In the genomic region with DNA sequence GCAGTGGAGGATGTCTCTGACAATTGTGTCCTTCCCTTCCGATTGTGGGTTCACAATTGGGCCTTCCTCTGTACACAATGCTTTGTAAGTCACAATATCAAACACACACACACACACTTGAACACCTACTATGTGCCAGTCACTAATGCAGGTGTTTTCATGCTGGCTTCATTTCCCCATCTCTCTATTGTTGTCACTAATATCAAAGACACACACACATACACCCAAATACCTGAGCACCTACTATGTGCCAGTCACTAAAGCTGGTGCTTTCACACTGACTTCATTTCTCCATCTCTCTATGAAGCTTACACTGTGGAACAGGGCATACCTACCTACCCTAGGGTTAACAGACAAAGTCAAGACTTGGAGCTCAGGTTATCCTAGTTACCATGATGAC, we compare ENCODE assay signal across 23 mouse cellular contexts. TPM values are rescaled to one million over a fixed set of nuclear protein-coding genes. Genes with fewer than 3 reads are reported as not detected.
A peak's percentile ranks its signal among the peaks of the same experiment; 100 is the strongest.
DNase-seq lines count a peak whose midpoint lies in the region; ATAC-seq and TF ChIP-seq lines count a peak whose summit lies in the region.
"Had no signal": no experiment of that assay in that cellular context is flagged by ENCODE, and none has a peak within 500 bp of the region (broad histone marks: within the 10 kb centered on the region; RNA-seq: fewer than 3 reads in every experiment).

No protein-coding gene starts in this region.

- H3K27me3 ChIP-seq in spleen, adult 2 months (ENCODE audit: control insufficient read depth, insufficient read depth, low read length) = no peaks in the 10 kb centered on the region
- peaks cover 1% of the 10 kb centered on the region for H3K27me3 ChIP-seq in CH12.LX (replicated peaks)
- H3K27me3 ChIP-seq: Patski had no signal

- in situ Hi-C loops in CH12.LX (cut with MboI; ENCODE audit: low pct_ligation_motif_present, low pct_unique_long_range_greater_than_20kb, low sequenced_read_pairs) = no loop called here

- H3K4me1 ChIP-seq in spleen, adult 2 months (ENCODE audit: control insufficient read depth, insufficient read depth, insufficient read length) = peaks cover 36% of the 10 kb centered on the region; the same call in 1 of the 2 replicates
- peaks cover 13 to 25% of the 10 kb centered on the region in 2 experiments for H3K4me1 ChIP-seq in CH12.LX (ENCODE audit: control insufficient read depth in 1 of 2, insufficient read depth in 2 of 2)
- peaks cover 9% of the 10 kb centered on the region for H3K4me1 ChIP-seq in bone marrow, adult 2 months (ENCODE audit: control insufficient read depth, insufficient read depth, low read length)

- H3K27ac ChIP-seq in spleen, adult 2 months (ENCODE audit: insufficient read depth, low read length) = peak overlapping the region; percentile 87
- no peak overlapping the region for H3K27ac ChIP-seq in CH12.LX (ENCODE audit: insufficient read depth, low read depth)
- H3K27ac ChIP-seq in bone marrow, adult 2 months (ENCODE audit: control insufficient read depth, insufficient read depth, low read depth, low read length, poor library complexity) = peak overlapping the region; percentile 44; the same call in 1 of the 2 replicates
- H3K27ac ChIP-seq: embryonic facial prominence, embryonic 10.5 days; embryonic facial prominence, embryonic 12.5 days; forebrain, embryonic 10.5 days; forebrain, embryonic 12.5 days had no signal

- H3K9ac ChIP-seq in CH12.LX (ENCODE audit: insufficient read depth, low read depth) = no peak overlapping the region
- H3K9ac ChIP-seq: embryonic facial prominence, embryonic 12.5 days; forebrain, embryonic 12.5 days had no signal

- DNase-seq in spleen, adult 2 months (ENCODE audit: low read depth in 1 of 2, low spot score in 2 of 2) = no peak
- no peak for DNase-seq in spleen, postnatal 14 days (ENCODE audit: low spot score in 2 of 2)
- DNase-seq in CH12.LX (ENCODE audit: extremely low read depth) = no peak
- no peak for DNase-seq in layer of hippocampus, postnatal 14 days (ENCODE audit: low spot score in 2 of 2)
- DNase-seq: adrenal gland, adult 8-10 months; adrenal gland, postnatal 14 days; adrenal gland, postnatal 36 days; cerebellum, adult 11 months; cerebellum, adult 18-20 months; cerebellum, adult 8-10 months; cerebellum, adult 9-11 months; cerebellum, postnatal 14 days; cerebellum, postnatal 36 days had no signal

- no peak for TF ChIP-seq RAD21 in CH12.LX (IDR thresholded peaks at IDR 0.05; ENCODE audit: low read depth, low read length)

- no peak overlapping the region for H3K4me3 ChIP-seq in spleen, adult 2 months (ENCODE audit: extremely low read depth, insufficient read depth, insufficient read length)
- no peak overlapping the region for H3K4me3 ChIP-seq in CH12.LX (replicated peaks in 1 of 3; ENCODE audit: low read depth in 2 of 3, low read length in 2 of 3, poor library complexity in 1 of 3)
- H3K4me3 ChIP-seq in bone marrow, adult 2 months (replicated peaks; ENCODE audit: control insufficient read depth, low read depth, low read length) = no peak overlapping the region
- H3K4me3 ChIP-seq: embryonic facial prominence, embryonic 10.5 days; embryonic facial prominence, embryonic 12.5 days; erythroblast, embryonic 14.5 days; forebrain, embryonic 10.5 days; forebrain, embryonic 12.5 days had no signal

- no peaks in the 10 kb centered on the region; the same call in 1 of the 2 replicates for H3K36me3 ChIP-seq in spleen, adult 2 months (ENCODE audit: control insufficient read depth, insufficient read depth, low read length)
- peaks cover 0 to 3% of the 10 kb centered on the region in 2 experiments for H3K36me3 ChIP-seq in CH12.LX (replicated peaks in 1 of 2; ENCODE audit: control insufficient read depth in 1 of 2, insufficient read depth in 1 of 2, low read length in 1 of 2)
- H3K36me3 ChIP-seq: embryonic facial prominence, embryonic 10.5 days; embryonic facial prominence, embryonic 12.5 days; forebrain, embryonic 10.5 days; forebrain, embryonic 12.5 days had no signal

- TF ChIP-seq POLR2A in spleen, adult 2 months (IDR thresholded peaks at IDR 0.05; ENCODE audit: low read depth, low read length) = no peak
- TF ChIP-seq POLR2A in CH12.LX (IDR thresholded peaks at IDR 0.05; ENCODE audit: low read depth, low read length) = no peak
- no peak for TF ChIP-seq POLR2A in bone marrow, adult 2 months (IDR thresholded peaks at IDR 0.05; ENCODE audit: borderline replicate concordance, control insufficient read depth, low read depth, low read length)

- 88% methylated on average over 1 of the region's 1 CpGs for WGBS in spleen, adult 2 months
- 86% methylated on average over 1 of the region's 1 CpGs for WGBS in bone marrow, adult 2 months

- no peaks in the 10 kb centered on the region for H3K9me3 ChIP-seq in CH12.LX (replicated peaks; ENCODE audit: low read length)
- H3K9me3 ChIP-seq: embryonic facial prominence, embryonic 10.5 days; embryonic facial prominence, embryonic 12.5 days; forebrain, embryonic 10.5 days; forebrain, embryonic 12.5 days had no signal

- H3K4me2 ChIP-seq in CH12.LX (ENCODE audit: insufficient read depth, low read depth, poor library complexity, severe bottlenecking) = no peak overlapping the region
- H3K4me2 ChIP-seq: embryonic facial prominence, embryonic 12.5 days; forebrain, embryonic 12.5 days had no signal

- ATAC-seq in erythroblast, adult 5-6 weeks (replicated peaks; ENCODE audit: low FRiP score, poor library complexity, severe bottlenecking) = no peak
- ATAC-seq: forebrain, embryonic 14.5 days; forebrain, embryonic 16.5 days; Patski had no signal

- no peak for TF ChIP-seq CTCF in spleen, adult 2 months (IDR thresholded peaks at IDR 0.05; ENCODE audit: extremely low read depth, insufficient read depth, insufficient read length, insufficient replicate concordance)
- TF ChIP-seq CTCF in CH12.LX (conservative IDR thresholded peaks at IDR 0.05 in 1 of 2, IDR thresholded peaks at IDR 0.05 in 1 of 2; ENCODE audit: low read depth in 2 of 2, low read length in 2 of 2) = no peak
- no peak for TF ChIP-seq CTCF in bone marrow, adult 2 months (IDR thresholded peaks at IDR 0.05; ENCODE audit: control insufficient read depth, insufficient read depth, low read length)

- dilution Hi-C loops in CH12.LX (cut with MboI; ENCODE audit: extremely low pct_ligation_motif_present, extremely low pct_unique_long_range_greater_than_20kb, low sequenced_read_pairs) = no loop called here

- TF ChIP-seq EP300 in CH12.LX (IDR thresholded peaks at IDR 0.05; ENCODE audit: low read length) = no peak

- no peaks in the 10 kb centered on the region for H3K79me2 ChIP-seq in CH12.LX (replicated peaks; ENCODE audit: control insufficient read depth, extremely low read depth, insufficient read depth, poor library complexity, severe bottlenecking)

TF ChIP-seq in CH12.LX, 34 proteins besides CTCF, POLR2A, EP300 and RAD21:
- TF ChIP-seq ZKSCAN1 (IDR thresholded peaks at IDR 0.05; ENCODE audit: borderline replicate concordance, low read depth, low read length) (peak; percentile 97), MXI1 (IDR thresholded peaks at IDR 0.05; ENCODE audit: low read depth, low read length) (no peak)

RNA-seq across cellular contexts. Expression of a gene that starts 17.7 kb away (rescaled TPM):
- polyA plus RNA-seq in spleen, adult 2 months (2012; rRNA removed) = 5,688 and 5,726 TPM in 2 replicates
- total RNA-seq in CH12.LX (2012; rRNA removed) (4.8 and 5.1 TPM in 2 replicates), CH12.LX (2014; rRNA removed) (1.3 and 1.8 TPM in 2 replicates)
- polyA plus RNA-seq in CH12.LX (2012; ENCODE audit: insufficient read length, low read depth) = 3.3 TPM in 2 replicates
- polyA plus RNA-seq in bone marrow, adult 2 months (2011; ENCODE audit: insufficient read depth, insufficient read length, low replicate concordance, missing spikeins) = 55.3 and 57.2 TPM in 2 replicates
- 1 to 10 TPM; 1.7 to 1.9 TPM for total RNA-seq in layer of hippocampus, postnatal 14 days (2021)
- 31.3 and 37.1 TPM in 2 replicates for total RNA-seq in erythroblast, adult 5-6 weeks (2015; ENCODE audit: low replicate concordance)
- total RNA-seq in erythroblast, adult 5-6 weeks (2017; ENCODE audit: low replicate concordance) = 12.3 and 20.9 TPM in 2 replicates
- polyA plus RNA-seq: forebrain, embryonic 12.5 days had no signal

RNA-seq across cellular contexts. Expression of a gene that starts 23.8 kb away (rescaled TPM):
- 13.9 and 16.1 TPM in 2 replicates for polyA plus RNA-seq in spleen, adult 2 months (2012; rRNA removed)
- 4.4 and 5.0 TPM in 2 replicates for total RNA-seq in CH12.LX (2012; rRNA removed)
- total RNA-seq in CH12.LX (2014; rRNA removed) = 0.58 and 0.62 TPM in 2 replicates
- polyA plus RNA-seq in CH12.LX (2012; ENCODE audit: insufficient read length, low read depth) = 2.0 TPM in 2 replicates
- polyA plus RNA-seq in bone marrow, adult 2 months (2011; ENCODE audit: insufficient read depth, insufficient read length, low replicate concordance, missing spikeins) = 4.4 and 11.8 TPM in 2 replicates
- total RNA-seq in layer of hippocampus, postnatal 14 days (2021) = 1 to 10 TPM; 2.0 to 2.1 TPM
- 3.6 and 4.0 TPM in 2 replicates for total RNA-seq in erythroblast, adult 5-6 weeks (2015; ENCODE audit: low replicate concordance)
- 4.5 and 4.9 TPM in 2 replicates for total RNA-seq in erythroblast, adult 5-6 weeks (2017; ENCODE audit: low replicate concordance)
- polyA plus RNA-seq: forebrain, embryonic 10.5 days had no signal

RNA-seq across cellular contexts. Expression of a gene that starts 36.0 kb away (rescaled TPM):
- 101 TPM in 2 replicates for polyA plus RNA-seq in spleen, adult 2 months (2012; rRNA removed)
- total RNA-seq in CH12.LX (2012; rRNA removed) (60.4 and 64.8 TPM in 2 replicates), CH12.LX (2014; rRNA removed) (49.2 and 51.4 TPM in 2 replicates)
- 72.8 and 89.9 TPM in 2 replicates for polyA plus RNA-seq in CH12.LX (2012; ENCODE audit: insufficient read length, low read depth)
- 72.6 and 139 TPM in 2 replicates for polyA plus RNA-seq in bone marrow, adult 2 months (2011; ENCODE audit: insufficient read depth, insufficient read length, low replicate concordance, missing spikeins)
- total RNA-seq in layer of hippocampus, postnatal 14 days (2021) = 1 to 10 TPM; 4.6 to 5.0 TPM
- 30.4 and 56.8 TPM in 2 replicates for total RNA-seq in erythroblast, adult 5-6 weeks (2015; ENCODE audit: low replicate concordance)
- total RNA-seq in erythroblast, adult 5-6 weeks (2017; ENCODE audit: low replicate concordance) = 32.1 and 37.9 TPM in 2 replicates
- polyA plus RNA-seq: Patski had no signal

RNA-seq across cellular contexts. Expression of a gene that starts 56.2 kb away (rescaled TPM):
- 11.0 and 13.9 TPM in 2 replicates for polyA plus RNA-seq in spleen, adult 2 months (2012; rRNA removed)
- total RNA-seq in CH12.LX (2012; rRNA removed) = 4.1 and 4.7 TPM in 2 replicates
- 5.1 and 7.0 TPM in 2 replicates for total RNA-seq in CH12.LX (2014; rRNA removed)
- polyA plus RNA-seq in CH12.LX (2012; ENCODE audit: insufficient read length, low read depth) = 7.2 and 9.6 TPM in 2 replicates
- polyA plus RNA-seq in bone marrow, adult 2 months (2011; ENCODE audit: insufficient read depth, insufficient read length, low replicate concordance, missing spikeins) = 0.84 and 5.2 TPM in 2 replicates
- total RNA-seq in layer of hippocampus, postnatal 14 days (2021) = 10 to 100 TPM; 79.1 to 82.0 TPM
- under 0.01 and 1.3 TPM in 2 replicates for total RNA-seq in erythroblast, adult 5-6 weeks (2015; ENCODE audit: low replicate concordance)
- total RNA-seq in erythroblast, adult 5-6 weeks (2017; ENCODE audit: low replicate concordance) = 0.09 and 0.42 TPM in 2 replicates

Comparison
In these comparisons a context has a peak if more than half of its experiments do, and no peak if none do; other contexts are left out.
1. RNA of a gene that starts 36.0 kb away (total RNA-seq): 49.2 to 64.8 TPM in CH12.LX and 30.4 to 56.8 TPM in erythroblast, adult 5-6 weeks; 4.6 to 5.0 TPM in layer of hippocampus, postnatal 14 days; every median in the first group is over 4 times any median in the second.